Mouse (Mus musculus): Measurements from ENCODE around the gene Fam50a.
"Not testable (repeated sequence)": the region's sequence is repeated elsewhere in the genome, so short reads cannot be mapped to it uniquely, and the experiment has no call there.

Fam50a gene

GRCm38 (mm10) chrX:74329215-74329671 is 16.4 kb downstream of the Fam50a start:
- no peak for DNase-seq (ENCODE audit: extremely low read depth, low read depth)

- no peak for DNase-seq (ENCODE audit: extremely low read depth, low read depth)
Observed at GRCm38 (mm10) chrX:74330166-74330930, 17.5 kb downstream of the Fam50a start.

DNA sequence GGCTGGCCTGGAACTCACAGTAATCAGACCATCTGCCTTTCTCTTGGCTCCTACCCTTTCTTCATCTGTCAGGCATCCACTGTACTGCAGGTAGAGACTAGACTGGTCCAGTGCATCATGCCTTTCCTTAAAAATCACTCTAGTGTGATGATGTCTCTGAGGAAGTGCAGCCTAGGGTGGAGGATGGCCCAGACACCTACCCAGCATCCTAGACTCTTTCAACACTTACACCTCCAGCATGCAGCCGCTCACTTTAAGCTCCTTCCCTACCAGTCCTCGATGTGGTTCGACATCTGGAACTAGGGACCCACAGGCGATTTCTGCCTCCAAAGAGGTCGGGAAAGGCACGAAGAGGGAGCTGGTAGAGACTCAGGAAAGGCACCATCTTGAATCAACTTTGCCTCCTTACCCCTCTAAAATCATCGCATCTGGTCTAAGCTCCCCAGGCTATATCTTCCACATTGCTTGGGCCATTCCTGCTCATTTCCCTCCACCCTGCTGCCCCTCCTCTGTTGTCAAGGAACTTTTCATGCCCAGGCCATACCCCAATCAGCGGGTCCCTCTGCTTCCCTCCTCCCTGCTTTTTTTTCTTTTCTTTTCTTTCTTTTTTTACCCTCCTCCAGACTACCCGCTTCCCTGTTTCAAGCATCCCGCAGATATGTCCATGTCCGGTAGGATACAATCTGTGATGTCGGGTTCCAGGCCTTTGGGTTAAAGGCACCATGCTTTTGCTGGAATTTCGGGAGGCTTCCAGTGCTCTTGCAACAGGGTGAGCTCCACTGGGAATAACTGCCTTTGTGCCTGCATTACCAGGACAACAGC is 40.0 kb downstream of the Fam50a start:
- DNase-seq (ENCODE audit: extremely low read depth, low read depth), result no peak

DNA sequence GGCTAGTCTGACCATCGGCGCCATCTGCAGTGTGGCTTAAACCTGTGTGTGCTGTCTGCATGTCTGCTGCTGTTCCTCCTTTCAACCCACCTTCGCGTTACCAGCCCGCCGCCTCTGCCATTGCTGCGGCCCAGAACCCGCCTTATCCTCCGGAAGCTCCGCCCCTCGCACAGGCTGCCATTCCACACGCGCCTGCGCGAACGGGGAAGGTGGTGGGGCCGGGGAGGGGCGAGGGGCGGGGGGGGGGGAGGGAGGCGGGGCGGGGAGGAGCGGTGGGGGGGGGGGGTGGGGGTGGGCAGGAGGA is 40.6 kb downstream of the Fam50a start, which contains the start of gene Lage3:
Gene Lage3 (minus strand): TSS at position 152 of the 304 bp plus-strand sequence.
- DNase-seq (ENCODE audit: extremely low read depth, low read depth), result no peak

GRCm38 (mm10) chrX:74357069-74357468 is 44.2 kb downstream of the Fam50a start:
- not testable (repeated sequence) for DNase-seq (ENCODE audit: extremely low read depth, low read depth)

DNA sequence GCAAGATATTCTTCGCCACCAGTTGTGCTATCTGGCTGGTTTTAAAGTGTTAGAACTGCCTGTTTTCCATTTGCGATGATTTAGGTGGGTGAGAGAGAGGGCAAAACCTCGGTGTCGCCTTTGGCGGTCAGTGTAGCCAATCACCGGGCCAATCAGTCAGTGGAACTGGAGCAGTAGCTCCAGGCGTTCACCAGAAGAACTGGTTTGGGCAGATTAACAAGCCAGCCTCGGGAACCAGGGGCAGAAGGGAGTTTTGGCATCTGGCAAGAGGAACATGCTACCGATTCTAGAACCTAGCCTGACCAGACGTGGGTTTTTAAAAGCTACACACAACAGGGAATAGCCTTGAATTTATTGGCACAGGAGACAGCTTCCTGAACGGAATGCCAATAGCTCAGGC is 46.3 kb downstream of the Fam50a start:
- no peak for DNase-seq (ENCODE audit: extremely low read depth, low read depth)

GRCm38 (mm10) chrX:74367512-74367911 is 54.7 kb downstream of the Fam50a start:
- DNase-seq (ENCODE audit: extremely low read depth, low read depth), result no peak

DNA sequence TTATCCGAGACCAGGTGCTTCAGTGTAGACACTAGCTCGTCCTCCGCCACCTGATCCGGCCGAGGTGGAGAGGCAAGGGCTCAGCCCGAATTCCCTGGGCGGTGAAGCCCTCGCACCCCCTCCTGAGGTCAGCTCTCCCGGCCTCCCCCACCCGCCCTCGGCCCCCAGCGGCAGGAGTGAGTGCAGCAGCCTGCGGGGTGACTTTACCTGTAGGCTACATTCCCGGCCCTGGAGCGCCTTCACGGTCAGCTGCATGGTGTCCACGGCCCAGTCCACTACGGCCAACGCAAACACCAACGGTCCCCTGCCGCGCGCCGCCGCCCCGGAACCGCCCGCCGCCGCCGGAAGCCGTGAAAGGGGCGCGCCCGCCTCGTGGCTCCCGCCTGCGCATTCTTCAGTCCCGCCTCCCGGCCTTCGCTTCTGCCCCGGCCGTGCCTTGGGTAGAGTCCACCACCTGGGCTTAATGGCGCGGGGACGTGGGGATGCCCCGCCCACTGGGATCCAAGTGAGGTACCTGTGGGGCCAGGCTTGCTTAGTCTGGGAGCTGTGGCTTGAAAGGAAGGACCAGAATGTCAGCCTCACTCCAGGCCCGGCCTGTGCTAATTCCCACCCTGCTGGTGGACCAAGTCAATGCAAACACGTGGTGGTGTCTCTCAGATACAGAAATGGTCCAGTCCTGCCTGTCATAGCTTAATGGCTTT is 55.5 kb downstream of the Fam50a start:
- DNase-seq (ENCODE audit: extremely low read depth, low read depth), result peak; percentile 57
